Mouse (Mus musculus) heart, adult 8-10 months (tissue): Measurements from ENCODE around the gene Csmd2. TPM values are rescaled to one million over a fixed set of nuclear protein-coding genes. Genes with fewer than 3 reads are reported as not detected.
A peak's percentile ranks its signal among the peaks of the same experiment; 100 is the strongest.
"Not testable (repeated sequence)": the region's sequence is repeated elsewhere in the genome, so short reads cannot be mapped to it uniquely, and the experiment has no call there.

Experiments used
- DNase-seq: peaks from one replicate; pipeline ENCODE4 v3.0.0; 2022; ENCODE audit warnings: low spot score
- total RNA-seq, 4 experiments: library from RNA; stranded (reverse); gene quantifications; 2 replicates each; pipeline ENCODE4 v1.2.4; 2022

Gene Csmd2
- total RNA-seq, 4 experiments from 2014 or later, result 0.08 TPM; not detected in 3

DNA sequence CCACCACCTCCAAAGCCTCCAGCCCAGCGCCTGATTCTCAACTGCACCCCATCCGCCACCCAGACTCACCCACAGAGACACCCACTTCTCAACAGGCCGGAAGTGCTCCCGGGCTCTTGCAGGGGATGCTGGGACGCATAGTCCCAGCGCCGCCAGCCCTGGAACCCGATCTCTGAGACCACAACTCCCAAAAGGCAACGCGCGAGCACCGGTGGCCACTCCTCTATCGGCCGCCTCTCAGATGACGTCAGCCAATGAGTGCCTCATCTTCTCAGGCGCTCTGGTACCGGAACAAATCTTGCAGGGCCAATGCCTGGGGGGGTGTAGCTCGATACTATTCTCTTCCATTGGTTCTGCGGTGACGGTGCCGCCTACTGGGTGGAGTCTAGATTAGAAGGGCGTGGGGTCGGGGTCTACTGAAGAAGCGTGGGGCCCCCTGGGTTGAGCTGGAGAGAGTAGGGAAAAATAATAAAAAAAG lies 622.3 kb downstream of the Csmd2 start, which contains the start of gene Zscan20:
TSS of gene Zscan20 (minus strand) at position 174 of the 478 bp plus-strand sequence.
- peak; percentile 96 for DNase-seq

DNA sequence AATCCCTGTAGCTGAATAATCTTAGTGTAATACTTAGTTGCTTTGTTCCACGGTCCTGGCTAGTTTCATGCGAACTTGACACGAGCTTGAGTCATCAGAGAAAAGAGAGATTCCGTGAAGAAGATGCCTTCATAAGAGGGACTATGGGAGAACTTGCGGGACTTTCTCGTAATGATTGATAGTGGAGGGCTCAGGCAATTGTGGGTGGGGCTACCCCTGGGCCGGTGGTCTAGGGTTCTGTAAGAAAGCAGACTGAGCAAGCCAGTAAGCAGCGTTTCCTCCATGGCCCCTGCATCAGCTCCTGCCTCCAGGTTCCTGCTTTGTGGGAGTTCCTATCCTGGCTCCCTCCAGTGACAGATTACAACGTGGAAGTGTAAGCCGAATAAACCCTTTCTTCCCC lies 623.0 kb downstream of the Csmd2 start:
- no peak for DNase-seq

GRCm38 (mm10) chr4:128611726-128612125 lies 624.1 kb downstream of the Csmd2 start:
- DNase-seq, result not testable (repeated sequence)

- peak; percentile 35 for DNase-seq
These were observed 625.7 kb downstream of the Csmd2 start for GRCm38 (mm10) chr4:128613326-128613725.

- DNase-seq, result no peak
These were observed 628.1 kb downstream of the Csmd2 start for GRCm38 (mm10) chr4:128615761-128616160.

Other genes with a start within 250 kb of the Csmd2 start
- gene CK137956, start 16.9 kb upstream of the Csmd2 start, total RNA-seq, result not detected